Mouse (Mus musculus): ENCODE data around the gene Tnnc1.

DNA sequence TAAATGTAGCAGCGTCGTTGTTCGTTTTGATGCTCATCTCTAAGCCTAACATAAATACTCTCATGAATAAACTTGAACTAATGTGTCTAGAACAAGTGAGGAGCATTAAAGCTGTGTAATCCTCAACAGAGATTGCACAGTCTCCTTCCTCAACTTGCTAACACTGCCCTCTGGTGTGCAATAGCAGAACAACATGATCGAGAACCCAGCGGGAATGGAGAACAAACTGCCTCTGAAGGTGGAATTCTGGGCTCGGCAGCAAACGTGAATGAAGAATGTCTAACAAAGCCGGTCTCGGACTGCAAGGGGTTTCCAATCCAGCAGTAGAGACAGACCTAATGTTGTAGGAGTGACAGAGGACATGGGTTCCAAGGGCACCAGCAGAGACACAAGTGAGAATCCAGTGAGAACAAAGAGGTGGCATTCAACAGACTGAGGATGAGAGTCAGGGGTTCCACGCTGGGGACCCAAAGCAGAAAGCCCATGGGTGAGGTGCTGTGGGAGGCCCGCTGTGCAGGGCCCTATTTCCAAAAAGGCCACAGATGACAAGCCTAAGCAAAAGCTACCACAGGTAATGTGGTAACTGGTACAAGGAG is 26.0 kb downstream of the Tnnc1 start:
- TF ChIP-seq EP300 (IDR thresholded peaks at IDR 0.05; ENCODE audit: insufficient read depth, low read depth, low read length): no peak
- TF ChIP-seq CTCF (IDR thresholded peaks at IDR 0.05; ENCODE audit: low read depth, low read length): peak; percentile 48
- TF ChIP-seq POLR2A (IDR thresholded peaks at IDR 0.05; ENCODE audit: insufficient read depth, low read length): no peak

Data from ES-Bruce4 (cell line).